Mouse (Mus musculus): Measurements from ENCODE around the gene Tet1. TPM values are rescaled to one million over a fixed set of nuclear protein-coding genes. Genes with fewer than 3 reads are reported as not detected.

Tet1 gene
- 2.8 and 4.8 TPM in 2 replicates for polyA plus RNA-seq (2012; rRNA removed)

DNA sequence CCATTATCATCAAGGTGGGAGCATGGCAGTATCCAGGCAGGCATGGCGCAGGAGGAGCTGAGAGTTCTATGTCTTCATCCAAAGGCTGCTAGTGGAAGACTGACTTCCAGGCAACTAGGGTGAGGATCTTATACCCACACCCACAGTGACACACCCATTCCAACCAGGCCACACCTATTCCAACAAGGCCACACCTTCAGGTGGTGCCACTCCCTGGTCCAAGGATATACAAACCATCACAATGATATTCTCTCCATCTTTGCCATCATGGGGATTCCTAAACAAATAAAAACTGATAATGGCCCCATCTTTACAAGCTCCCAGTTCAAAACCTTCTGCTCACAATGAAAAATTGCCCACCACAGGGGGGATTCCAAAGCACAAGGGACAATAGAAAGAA is at the start of gene Tet1:
TSS of gene Tet1 (minus strand) at position 101 of the 400 bp plus-strand sequence.

DNA sequence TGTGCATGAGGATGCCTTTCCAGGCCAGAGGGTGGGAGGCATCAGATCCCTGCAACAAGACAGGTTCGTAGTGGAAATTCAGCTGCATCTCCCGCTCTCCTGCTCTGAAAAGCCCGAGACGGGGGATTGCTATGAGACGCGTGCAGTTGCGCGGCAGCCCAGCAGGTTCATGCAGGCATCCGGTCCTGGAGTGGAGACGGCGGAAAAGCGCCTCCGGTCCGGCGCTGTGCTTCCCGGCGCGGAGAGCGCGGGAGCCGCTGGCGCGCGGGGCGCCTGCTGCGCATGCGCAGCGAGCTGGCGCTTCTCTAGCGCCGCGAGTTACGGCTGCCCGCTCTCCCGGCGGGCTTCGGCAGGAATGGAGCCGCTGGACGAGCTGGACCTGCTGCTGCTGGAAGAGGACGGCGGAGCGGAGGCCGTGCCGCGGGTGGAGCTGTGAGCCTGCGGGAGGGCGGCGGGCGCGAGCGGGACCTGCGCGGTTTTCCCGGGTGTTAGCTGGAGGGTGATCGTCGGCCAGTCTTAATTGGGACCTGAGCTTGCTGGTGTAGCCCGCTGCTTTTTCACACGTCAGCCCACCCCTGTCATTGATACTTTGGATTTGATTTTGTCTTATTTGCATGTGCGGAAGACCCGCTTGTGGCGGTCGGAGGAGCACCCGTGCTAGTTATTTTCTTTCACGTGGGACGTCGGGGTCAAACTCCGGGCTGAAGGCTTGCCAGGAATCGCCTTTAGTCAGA is 38.1 kb upstream of the Tet1 start, which contains the start of gene Dna2:
TSS of gene Dna2 (plus strand) at position 289 of the 734 bp plus-strand sequence.

DNA sequence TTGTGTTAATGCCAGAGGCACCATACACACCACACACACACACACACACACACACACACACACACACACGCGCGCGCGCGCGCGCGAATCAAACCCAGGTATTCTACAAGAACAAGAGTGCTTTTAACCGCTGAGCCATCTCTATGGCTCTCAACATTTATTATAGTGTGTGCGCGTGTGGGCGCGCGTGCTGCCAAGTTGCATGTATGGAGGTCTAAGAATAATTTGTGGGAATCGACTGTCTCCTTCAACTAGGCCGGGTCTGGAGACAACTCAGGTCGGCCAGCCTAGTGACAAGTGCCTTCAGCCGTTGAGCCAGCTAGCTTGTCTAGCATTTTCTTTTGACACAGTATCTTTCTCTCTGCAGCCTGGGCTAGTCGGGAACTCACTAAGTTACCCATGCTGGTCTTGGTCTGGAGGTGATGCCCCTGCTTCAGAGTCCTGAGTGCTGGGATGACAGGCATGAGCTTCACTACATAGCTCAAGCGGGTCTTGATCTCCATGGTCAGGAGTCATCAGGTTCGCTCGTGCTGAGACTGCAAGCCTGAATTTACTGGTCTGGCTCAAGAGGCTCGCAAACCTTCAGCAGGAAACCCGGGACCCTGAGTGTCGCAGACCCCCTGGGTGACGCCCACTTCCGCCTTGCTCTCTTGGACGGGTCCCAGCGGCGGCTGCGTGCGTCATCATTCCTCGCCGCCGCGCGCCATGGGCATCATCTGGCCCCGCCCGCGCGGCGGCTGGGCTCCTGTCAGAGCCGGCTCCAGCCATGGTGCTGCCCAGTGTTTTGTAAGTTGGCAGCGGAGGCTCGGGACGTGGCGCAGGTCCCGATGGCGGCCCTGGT is 11.3 kb upstream of the Tet1 start, which contains the start of gene Slc25a16:
TSS of gene Slc25a16 (plus strand) at position 709 of the 841 bp plus-strand sequence.

DNA sequence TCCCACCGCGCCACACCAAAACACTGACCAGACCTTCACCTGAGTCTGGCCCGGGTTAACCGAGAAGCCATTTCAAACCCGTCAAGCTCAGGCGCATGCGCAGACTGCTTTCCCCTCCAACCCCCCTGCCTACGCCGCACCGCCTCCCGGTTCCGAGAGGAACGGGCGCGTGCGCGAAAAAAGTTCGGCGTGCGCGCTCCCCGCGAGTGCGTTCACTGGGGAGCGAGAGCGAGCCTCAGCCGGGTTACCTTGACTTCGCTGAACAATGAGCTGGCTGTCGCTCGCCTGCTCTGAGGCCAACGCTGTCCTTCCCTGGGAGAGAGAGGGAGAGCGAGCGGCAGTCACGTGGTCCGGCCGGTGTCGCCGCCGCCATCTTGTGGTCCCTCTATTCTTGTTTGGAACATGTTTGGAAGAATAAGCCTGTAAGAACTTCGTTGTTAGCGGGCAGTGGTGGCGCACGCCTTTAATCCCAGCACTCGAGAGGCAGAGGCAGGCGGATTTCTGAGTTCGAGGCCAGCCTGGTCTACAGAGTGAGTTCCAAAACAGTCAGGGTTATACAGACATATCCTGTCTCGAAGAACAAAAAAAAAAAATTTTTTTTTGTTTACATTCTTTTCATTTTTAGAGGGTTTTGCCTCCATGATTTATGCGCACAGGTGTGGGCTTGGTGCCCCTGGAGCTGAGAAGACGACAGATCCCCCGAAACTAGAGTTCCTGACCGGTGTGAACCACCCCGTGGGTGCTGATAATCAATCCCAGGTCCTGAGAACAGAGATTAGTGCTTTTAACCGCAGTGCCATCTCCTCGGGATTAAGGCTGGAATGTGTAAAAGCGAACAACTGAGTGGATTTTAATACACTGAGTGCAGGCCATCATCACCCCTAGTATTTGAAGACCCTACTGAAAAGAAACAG is 116.4 kb downstream of the Tet1 start, which contains the start of gene Ccar1:
TSS of gene Ccar1 (minus strand) at position 110 of the 914 bp plus-strand sequence.

Other genes starting within 250 kb of the Tet1 start
- gene Stox1, start 182.9 kb downstream of the Tet1 start, polyA plus RNA-seq (2012; rRNA removed) = 0.98 TPM in 2 replicates
- 60.5 and 127 TPM in 2 replicates for gene Ccar1, start 116.7 kb downstream of the Tet1 start, polyA plus RNA-seq (2012; rRNA removed)
- gene Slc25a16, start 11.6 kb upstream of the Tet1 start, polyA plus RNA-seq (2012; rRNA removed) = 35.5 and 42.3 TPM in 2 replicates
- 2.9 and 3.8 TPM in 2 replicates for gene Dna2, start 38.0 kb upstream of the Tet1 start, polyA plus RNA-seq (2012; rRNA removed)
- 2.5 and 3.7 TPM in 2 replicates for gene Rufy2, start 71.2 kb upstream of the Tet1 start, polyA plus RNA-seq (2012; rRNA removed)
- 9.6 and 14.6 TPM in 2 replicates for gene Hnrnph3, start 115.2 kb upstream of the Tet1 start, polyA plus RNA-seq (2012; rRNA removed)
- 0.92 and 2.6 TPM in 2 replicates for gene Pbld2, start 115.3 kb upstream of the Tet1 start, polyA plus RNA-seq (2012; rRNA removed)
- 1.1 and 1.7 TPM in 2 replicates for gene Pbld1, start 151.2 kb upstream of the Tet1 start, polyA plus RNA-seq (2012; rRNA removed)
- 0.09 and 0.10 TPM in 2 replicates for gene Atoh7, start 190.7 kb upstream of the Tet1 start, polyA plus RNA-seq (2012; rRNA removed)

Data from ovary, adult 2 months (tissue).